ENCODE assay signal across 8 mouse cellular contexts in genomic region chr8:94703972-94704668, GRCm38 (mm10). TPM values are rescaled to one million over a fixed set of nuclear protein-coding genes. Genes with fewer than 3 reads are reported as not detected.
DNase-seq lines count a peak whose midpoint lies in the region; ATAC-seq and TF ChIP-seq lines count a peak whose summit lies in the region.

No protein-coding gene starts in this region.

- peak; percentile 95 for TF ChIP-seq CTCF in liver, embryonic 14.5 days (IDR thresholded peaks at IDR 0.05; ENCODE audit: low read depth)
- TF ChIP-seq CTCF in stomach, postnatal 0 days (IDR thresholded peaks at IDR 0.05; ENCODE audit: low read depth) = peak; percentile 94

- H3K4me3 ChIP-seq in heart, embryonic 15.5 days = peak overlapping the region; percentile 66
- peak overlapping the region; percentile 64 to 76 for H3K4me3 ChIP-seq in liver, embryonic 14.5 days (ENCODE audit: insufficient read depth in 1 of 2, low read depth in 2 of 2, low read length in 2 of 2)
- H3K4me3 ChIP-seq in neural tube, embryonic 11.5 days (ENCODE audit: low read depth, low read length) = peak overlapping the region; percentile 42
- H3K4me3 ChIP-seq in stomach, postnatal 0 days (ENCODE audit: low read depth, low read length) = peak overlapping the region; percentile 33

- under 1% methylated on average over 35 of the region's 35 CpGs for WGBS in heart, embryonic 15.5 days
- under 1% methylated on average over 35 of the region's 35 CpGs for WGBS in liver, embryonic 14.5 days (ENCODE audit: insufficient replicate concordance)
- WGBS in neural tube, embryonic 11.5 days = under 1% methylated on average over 35 of the region's 35 CpGs
- WGBS in stomach, postnatal 0 days = under 1% methylated on average over 35 of the region's 35 CpGs

- DNase-seq in c-Kit-negative CD71-positive TER-119-positive erythroid progenitor cells, embryonic 14.5 days (ENCODE audit: low read depth, low spot score) = peak; percentile 100
- DNase-seq in fibroblast of lung, adult 2 months (ENCODE audit: low read depth) = peak; percentile 96
- peak; percentile 93 to 98 for DNase-seq in kidney, postnatal 25 days
- peak; percentile 95 to 97 (median 96) for DNase-seq in liver, embryonic 14.5 days (ENCODE audit: low read depth in 3 of 3, low spot score in 3 of 3)
- peak; percentile 99 for DNase-seq in neural tube, embryonic 11.5 days (ENCODE audit: low spot score)
- peak; percentile 96 for DNase-seq in stomach, postnatal 0 days (ENCODE audit: low spot score)

- H3K4me2 ChIP-seq in heart, embryonic 15.5 days = peak overlapping the region; percentile 82
- H3K4me2 ChIP-seq in liver, embryonic 14.5 days (ENCODE audit: low read depth) = peak overlapping the region; percentile 91
- H3K4me2 ChIP-seq in neural tube, embryonic 11.5 days (ENCODE audit: low read depth) = peak overlapping the region; percentile 32
- H3K4me2 ChIP-seq in stomach, postnatal 0 days (replicated peaks; ENCODE audit: low read depth) = peak overlapping the region; percentile 56

- H3K9me3 ChIP-seq in heart, embryonic 15.5 days (replicated peaks) = no peaks in the 10 kb centered on the region
- H3K9me3 ChIP-seq in liver, embryonic 14.5 days (ENCODE audit: control insufficient read depth, low read length) = no peaks in the 10 kb centered on the region
- H3K9me3 ChIP-seq in neural tube, embryonic 11.5 days (ENCODE audit: control insufficient read depth, low read length) = no peaks in the 10 kb centered on the region
- no peaks in the 10 kb centered on the region for H3K9me3 ChIP-seq in stomach, postnatal 0 days (ENCODE audit: control insufficient read depth, low read length)

- H3K4me1 ChIP-seq in heart, embryonic 15.5 days (replicated peaks) = peaks cover 13% of the 10 kb centered on the region
- peaks cover 0 to 13% of the 10 kb centered on the region in 2 experiments for H3K4me1 ChIP-seq in liver, embryonic 14.5 days (replicated peaks; ENCODE audit: control insufficient read depth in 2 of 2, insufficient read depth in 2 of 2, low read length in 1 of 2)
- H3K4me1 ChIP-seq in neural tube, embryonic 11.5 days (ENCODE audit: control insufficient read depth, insufficient read depth, low read length) = no peaks in the 10 kb centered on the region
- no peaks in the 10 kb centered on the region for H3K4me1 ChIP-seq in stomach, postnatal 0 days (replicated peaks; ENCODE audit: control insufficient read depth, insufficient read depth)

- H3K27ac ChIP-seq in heart, embryonic 15.5 days = no peak overlapping the region
- H3K27ac ChIP-seq in liver, embryonic 14.5 days = no peak overlapping the region
- H3K27ac ChIP-seq in neural tube, embryonic 11.5 days (ENCODE audit: low read depth, low read length) = no peak overlapping the region
- no peak overlapping the region for H3K27ac ChIP-seq in stomach, postnatal 0 days (replicated peaks)

- H3K36me3 ChIP-seq in heart, embryonic 15.5 days = no peaks in the 10 kb centered on the region
- no peaks in the 10 kb centered on the region for H3K36me3 ChIP-seq in liver, embryonic 14.5 days (replicated peaks; ENCODE audit: control insufficient read depth, insufficient read depth, low read depth)
- no peaks in the 10 kb centered on the region for H3K36me3 ChIP-seq in neural tube, embryonic 11.5 days (ENCODE audit: control insufficient read depth, insufficient read depth, low read length)
- H3K36me3 ChIP-seq in stomach, postnatal 0 days (ENCODE audit: control insufficient read depth, insufficient read depth, low read length) = no peaks in the 10 kb centered on the region

- TF ChIP-seq EP300 in liver, embryonic 14.5 days (IDR thresholded peaks at IDR 0.05; ENCODE audit: low read depth) = peak; percentile 39; the same call in 1 of the 2 replicates
- no peak for TF ChIP-seq EP300 in stomach, postnatal 0 days (optimal IDR thresholded peaks at IDR 0.05)

- peak overlapping the region; percentile 38 for H3K9ac ChIP-seq in heart, embryonic 15.5 days
- H3K9ac ChIP-seq in liver, embryonic 14.5 days (replicated peaks) = peak overlapping the region; percentile 64
- peak overlapping the region; percentile 26 for H3K9ac ChIP-seq in neural tube, embryonic 11.5 days (ENCODE audit: low read length)
- H3K9ac ChIP-seq in stomach, postnatal 0 days (ENCODE audit: low read length) = peak overlapping the region; percentile 28; the same call in 1 of the 2 replicates

- peak; percentile 73 for ATAC-seq in CD4-positive, CD25-positive, alpha-beta regulatory T cell, adult 4 months
- ATAC-seq in heart, embryonic 15.5 days (replicated peaks; ENCODE audit: insufficient number of reproducible peaks, insufficient read depth, low FRiP score, low read depth) = peak; percentile 86
- ATAC-seq in liver, embryonic 14.5 days (ENCODE audit: insufficient read depth) = peak; percentile 86
- peak; percentile 89 for ATAC-seq in neural tube, embryonic 11.5 days (ENCODE audit: insufficient read depth, low FRiP score, low TSS enrichment)
- ATAC-seq in stomach, postnatal 0 days (ENCODE audit: low FRiP score, low TSS enrichment) = peak; percentile 88

- H3K27me3 ChIP-seq in heart, embryonic 15.5 days = no peaks in the 10 kb centered on the region
- no peaks in the 10 kb centered on the region; the same call in 1 of the 2 replicates for H3K27me3 ChIP-seq in liver, embryonic 14.5 days (ENCODE audit: control insufficient read depth, insufficient read depth, low read length)
- no peaks in the 10 kb centered on the region for H3K27me3 ChIP-seq in neural tube, embryonic 11.5 days (ENCODE audit: control insufficient read depth, insufficient read depth, low read length)
- no peaks in the 10 kb centered on the region for H3K27me3 ChIP-seq in stomach, postnatal 0 days (ENCODE audit: control insufficient read depth, insufficient read depth, low read length)

RNA-seq across cellular contexts. Expression of gene Pllp, which starts 8.0 kb away (rescaled TPM):
- polyA plus RNA-seq in CD4-positive, CD25-positive, alpha-beta regulatory T cell, adult 4 months (2017; shearing (Covaris generic)) = under 1 TPM in 1 of 2 experiments, not detected in 1; 0.47 TPM
- 0.23 and 0.96 TPM in 2 replicates for polyA plus RNA-seq in heart, embryonic 15.5 days (2015; fragmentation: Nextera tagmentation; extraction: Ambion mirVana)
- polyA plus RNA-seq in liver, embryonic 14.5 days (2012; rRNA removed) = 0.36 and 0.52 TPM in 2 replicates
- 0.85 TPM in 2 replicates for polyA plus RNA-seq in liver, embryonic 14.5 days (2014; fragmentation: Nextera tagmentation; extraction: Ambion mirVana)
- 0.42 and 0.56 TPM in 2 replicates for polyA plus RNA-seq in neural tube, embryonic 11.5 days (2014; fragmentation: Nextera tagmentation; extraction: Ambion mirVana)
- 164 and 188 TPM in 2 replicates for polyA plus RNA-seq in stomach, postnatal 0 days (2015; fragmentation: Nextera tagmentation; extraction: Ambion mirVana)

RNA-seq across cellular contexts. Expression of gene Arl2bp, which starts 37.7 kb away (rescaled TPM):
- 10 to 100 TPM; 22.2 to 28.4 TPM for polyA plus RNA-seq in CD4-positive, CD25-positive, alpha-beta regulatory T cell, adult 4 months (2017; shearing (Covaris generic))
- polyA plus RNA-seq in heart, embryonic 15.5 days (2015; fragmentation: Nextera tagmentation; extraction: Ambion mirVana) = 112 and 121 TPM in 2 replicates
- polyA plus RNA-seq in liver, embryonic 14.5 days (2012; rRNA removed) = 18.2 and 18.6 TPM in 2 replicates
- 11.2 and 12.8 TPM in 2 replicates for polyA plus RNA-seq in liver, embryonic 14.5 days (2014; fragmentation: Nextera tagmentation; extraction: Ambion mirVana)
- polyA plus RNA-seq in neural tube, embryonic 11.5 days (2014; fragmentation: Nextera tagmentation; extraction: Ambion mirVana) = 89.6 and 95.5 TPM in 2 replicates
- 91.2 and 94.2 TPM in 2 replicates for polyA plus RNA-seq in stomach, postnatal 0 days (2015; fragmentation: Nextera tagmentation; extraction: Ambion mirVana)

RNA-seq across cellular contexts. Expression of gene Ccl22, which starts 41.3 kb away (rescaled TPM):
- not detected for polyA plus RNA-seq in CD4-positive, CD25-positive, alpha-beta regulatory T cell, adult 4 months (2017; shearing (Covaris generic))
- polyA plus RNA-seq in heart, embryonic 15.5 days (2015; fragmentation: Nextera tagmentation; extraction: Ambion mirVana) = 0.08 TPM in 1 of 2 replicates, not detected in the other
- polyA plus RNA-seq in liver, embryonic 14.5 days (2012; rRNA removed) = 0.17 and 0.19 TPM in 2 replicates
- polyA plus RNA-seq in liver, embryonic 14.5 days (2014; fragmentation: Nextera tagmentation; extraction: Ambion mirVana) = 0.22 and 0.45 TPM in 2 replicates
- not detected in 2 replicates for polyA plus RNA-seq in neural tube, embryonic 11.5 days (2014; fragmentation: Nextera tagmentation; extraction: Ambion mirVana)
- polyA plus RNA-seq in stomach, postnatal 0 days (2015; fragmentation: Nextera tagmentation; extraction: Ambion mirVana) = 0.06 TPM in 1 of 2 replicates, not detected in the other

Comparison
In these comparisons a context has a peak if more than half of its experiments do, and no peak if none do; other contexts are left out.
1. H3K4me2 ChIP-seq: peak in every context shown above with its lines; median percentile 91 in liver, embryonic 14.5 days; 82 in heart, embryonic 15.5 days; 56 in stomach, postnatal 0 days; 32 in neural tube, embryonic 11.5 days.
2. RNA of gene Pllp, which starts 8.0 kb away (polyA plus RNA-seq): 164 to 188 TPM in stomach, postnatal 0 days; 0.36 to 0.85 TPM in liver, embryonic 14.5 days, 0.42 to 0.56 TPM in neural tube, embryonic 11.5 days, 0.47 TPM in CD4-positive, CD25-positive, alpha-beta regulatory T cell, adult 4 months and 0.23 to 0.96 TPM in heart, embryonic 15.5 days; every median in the first group is over 10 times any median in the second.
3. Peak in every context shown above with its lines, with median percentiles within 50 percentile points of each other: ATAC-seq, DNase-seq, H3K4me3 ChIP-seq and H3K9ac ChIP-seq.